Mouse (Mus musculus) B cell, adult 2 months (primary cell): ENCODE measurements around the gene Wnt8b.
A peak's percentile ranks its signal among the peaks of the same experiment; 100 is the strongest.

Experiments
- DNase-seq, 2 experiments: peaks; one replicate each; pipeline ENCODE4 v3.0.0; 2022

The Wnt8b gene

GRCm38 (mm10) chr19:44513054-44513833, 20.0 kb downstream of the Wnt8b start:
- no peak for DNase-seq

- no peak for DNase-seq
These were observed 20.7 kb downstream of the Wnt8b start for GRCm38 (mm10) chr19:44513921-44514482.

- no peak for DNase-seq
These were observed 21.5 kb downstream of the Wnt8b start for GRCm38 (mm10) chr19:44514521-44515451.

DNA sequence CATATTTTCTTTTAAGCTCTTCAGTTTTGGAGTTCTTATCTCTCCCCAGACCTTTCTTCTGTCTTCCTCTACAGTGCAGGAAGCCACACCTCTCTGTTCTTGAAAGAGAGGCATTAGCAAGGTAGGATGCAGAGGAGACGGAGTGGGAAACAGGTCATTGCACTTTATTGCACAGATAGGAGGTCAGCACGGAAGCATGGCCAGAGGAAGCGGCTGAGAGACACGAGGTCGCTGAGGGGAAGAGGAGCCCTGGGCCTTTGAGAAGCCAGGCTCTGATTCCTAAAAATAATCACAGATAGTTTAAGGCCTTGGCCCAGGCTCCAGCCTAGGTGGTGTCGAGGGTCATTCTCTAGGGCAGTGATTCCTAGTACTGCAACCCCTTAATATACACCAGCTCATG, 22.5 kb downstream of the Wnt8b start:
- no peak for DNase-seq

DNA sequence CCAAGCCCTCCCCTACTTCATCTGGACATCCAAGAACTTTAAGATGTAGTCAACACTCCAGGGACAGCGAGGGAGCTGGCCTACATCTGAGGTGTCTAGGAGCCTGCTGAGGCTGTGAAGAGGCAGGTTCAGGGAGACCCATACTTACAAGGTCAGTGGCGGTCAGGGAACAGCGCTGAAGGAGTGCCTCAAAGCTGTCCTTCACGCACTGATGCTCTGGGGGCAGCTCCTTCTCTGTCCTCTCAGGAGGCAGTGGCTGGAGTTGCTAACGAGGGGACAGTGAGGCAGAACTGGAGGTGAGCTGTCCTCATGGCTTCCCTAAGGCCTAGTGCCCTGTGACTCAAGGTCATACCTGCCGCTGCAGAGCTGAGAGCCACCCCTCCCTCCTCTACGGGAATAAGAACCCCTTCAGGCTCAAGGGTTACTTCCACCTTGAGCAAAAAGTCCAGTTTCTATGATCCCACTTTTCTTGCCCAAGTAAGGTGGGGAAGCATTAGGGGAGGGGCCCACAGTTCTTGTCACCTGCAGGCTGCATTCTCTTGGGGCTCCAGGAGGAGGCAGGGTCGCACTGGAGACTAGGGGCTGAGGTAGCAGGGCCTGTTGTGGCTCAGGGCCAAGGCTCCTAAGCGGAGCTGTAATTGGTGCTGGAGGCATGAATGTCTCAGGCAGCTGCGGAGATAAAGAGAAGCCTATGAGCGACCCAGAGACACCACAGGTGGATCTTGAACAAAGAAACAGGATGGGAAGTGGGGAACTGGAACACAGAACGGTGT, 24.9 kb downstream of the Wnt8b start:
- DNase-seq, result no peak

GRCm38 (mm10) chr19:44519152-44519551, 25.9 kb downstream of the Wnt8b start:
- DNase-seq, result no peak

DNA sequence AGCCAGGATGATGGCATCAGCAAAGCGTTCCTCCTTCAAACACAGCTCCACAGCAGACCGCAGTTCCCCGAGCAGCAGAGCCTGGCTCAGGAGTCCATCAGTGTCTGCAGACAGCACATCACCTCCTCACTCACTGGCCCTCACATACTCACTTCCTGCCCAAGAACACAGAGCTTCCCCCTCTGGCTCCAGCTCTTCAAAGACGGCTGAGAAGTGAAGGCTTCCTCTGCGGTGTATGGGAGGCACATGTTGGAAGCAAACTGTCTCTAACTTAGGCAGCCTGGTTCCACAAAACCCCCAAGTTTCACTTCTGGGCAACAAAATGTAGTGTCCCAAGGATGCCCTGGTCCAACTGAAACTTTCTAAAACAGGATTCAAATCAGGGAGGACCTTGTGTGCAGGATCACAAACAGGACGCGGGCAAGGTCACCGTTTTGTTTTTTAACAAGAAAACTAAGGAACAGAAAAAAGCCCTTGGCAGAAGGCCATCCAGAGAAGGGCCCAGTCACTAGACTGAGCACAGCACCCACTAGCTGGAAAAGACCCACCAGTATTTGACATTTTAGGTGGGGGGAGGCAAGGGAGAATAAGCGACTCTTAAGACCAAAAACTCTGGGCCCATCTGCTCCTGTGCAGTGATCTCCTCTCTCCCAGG, 32.4 kb downstream of the Wnt8b start:
- DNase-seq, result no peak

DNA sequence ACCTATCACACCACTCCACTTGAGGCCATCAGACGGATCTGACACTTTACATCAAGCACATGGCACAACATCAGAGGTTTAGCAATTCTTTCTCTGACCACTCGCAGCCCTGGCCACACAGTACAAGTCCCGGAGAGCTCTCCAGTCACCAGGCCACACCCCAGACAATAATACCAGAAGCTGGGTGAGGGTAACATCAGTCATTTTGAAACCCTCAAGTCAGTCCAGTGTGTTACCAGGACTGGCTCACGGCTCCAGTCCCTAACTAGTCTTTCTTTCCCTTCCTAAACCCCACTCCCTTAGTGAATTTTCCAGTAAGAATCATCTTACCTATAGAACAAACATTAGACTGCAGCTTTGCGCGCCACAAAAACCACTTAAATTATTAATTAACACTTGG, 36.7 kb downstream of the Wnt8b start:
- no peak for DNase-seq

- peak in 1 of 2 experiments; percentile 5 for DNase-seq
These were observed 42.1 kb downstream of the Wnt8b start for GRCm38 (mm10) chr19:44535376-44535775.

GRCm38 (mm10) chr19:44537416-44537815, 44.1 kb downstream of the Wnt8b start:
- DNase-seq, result no peak

GRCm38 (mm10) chr19:44542694-44543178, 49.5 kb downstream of the Wnt8b start:
- no peak for DNase-seq

DNA sequence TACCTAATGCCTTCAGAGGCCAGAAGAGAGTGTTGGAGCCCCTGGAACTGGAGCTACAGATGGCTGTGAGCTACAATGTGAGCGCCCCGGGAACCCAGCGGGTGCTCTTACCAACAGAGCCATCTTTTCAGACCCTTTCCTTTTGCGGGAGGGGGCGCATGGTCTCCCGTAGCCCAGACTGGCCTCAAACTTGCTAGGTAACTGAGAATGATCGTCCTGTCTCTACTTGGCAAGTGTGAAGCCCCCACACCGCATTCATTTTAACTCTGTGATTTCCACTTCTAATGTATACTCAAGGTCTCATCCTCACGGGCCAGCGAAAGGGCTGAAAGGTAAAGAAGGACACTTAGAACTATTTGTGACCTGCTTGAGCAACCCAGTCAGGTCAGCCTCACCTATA, 51.1 kb downstream of the Wnt8b start:
- no peak for DNase-seq

DNA sequence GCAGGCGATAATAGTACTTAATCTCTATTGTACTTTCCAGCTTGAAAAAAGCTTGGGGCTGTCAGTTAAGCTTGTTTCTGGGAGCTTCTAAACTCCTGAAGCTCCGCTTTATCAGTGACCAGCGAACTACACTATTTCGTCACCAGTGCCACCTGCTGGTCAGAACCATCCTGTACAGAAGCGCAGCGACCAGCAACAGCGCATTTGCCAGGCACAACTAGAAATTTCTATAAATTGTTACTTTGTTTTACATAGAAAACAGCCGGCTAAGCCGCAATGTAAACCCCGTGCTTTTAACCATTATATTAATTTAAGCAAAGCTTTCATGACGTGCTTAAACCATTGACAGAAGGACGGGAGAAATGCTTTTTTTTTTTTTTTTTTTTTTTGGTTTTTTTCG, 51.5 kb downstream of the Wnt8b start:
- peak; percentile 78 to 81 for DNase-seq

DNA sequence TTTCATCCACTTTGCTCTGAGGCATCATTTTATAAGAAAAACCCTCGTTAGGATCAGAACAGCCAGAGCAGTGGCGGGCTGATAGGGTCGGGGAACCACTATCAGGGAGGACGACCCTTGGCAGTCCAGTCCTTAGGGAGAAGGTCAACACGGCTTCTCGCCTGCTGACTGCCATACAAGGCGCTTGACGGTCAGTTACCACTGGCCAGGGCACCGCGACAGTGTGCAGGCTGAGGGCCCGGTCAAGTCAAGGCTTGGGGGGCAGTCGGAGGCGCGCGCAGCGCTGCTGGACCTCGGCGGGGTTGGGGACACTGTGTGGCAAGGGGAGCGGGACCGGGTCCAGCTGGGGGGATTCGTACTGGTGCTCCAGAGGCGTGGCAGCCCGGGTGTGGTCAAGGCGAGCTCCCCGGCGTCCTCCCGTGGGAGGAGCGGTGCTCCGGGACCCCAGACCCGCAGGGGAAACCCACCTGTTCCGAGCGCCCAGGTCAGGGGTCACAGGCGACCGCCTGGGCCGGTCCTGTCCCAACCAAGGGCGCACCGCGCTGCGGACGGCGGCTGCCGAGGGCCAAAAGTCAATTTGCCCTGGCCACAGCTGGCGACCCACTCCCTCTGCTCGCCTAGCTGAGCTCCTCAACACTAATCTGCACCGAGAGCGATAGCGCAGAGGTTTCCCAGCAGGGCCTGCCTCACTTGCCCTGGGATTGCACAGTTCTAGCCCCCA, 52.2 kb downstream of the Wnt8b start, which contains the start of gene Sec31b:
Gene Sec31b (minus strand): TSS at position 544 of the 721 bp plus-strand sequence.
- DNase-seq, result peak; percentile 16 to 37

- no peak for DNase-seq
These were observed 59.5 kb downstream of the Wnt8b start, which contains the start of gene Gm20538 for GRCm38 (mm10) chr19:44552731-44553130. Gene Gm20538 (minus strand): TSS chr19:44552831.

- DNase-seq, result no peak
These were observed 60.0 kb downstream of the Wnt8b start for GRCm38 (mm10) chr19:44553286-44553685.

- DNase-seq, result peak; percentile 27 to 31
These were observed 61.2 kb downstream of the Wnt8b start for GRCm38 (mm10) chr19:44554490-44554860.

GRCm38 (mm10) chr19:44554861-44555590, 61.8 kb downstream of the Wnt8b start, which contains the start of gene Ndufb8:
Gene Ndufb8 (minus strand): TSS chr19:44555440.
- DNase-seq, result peak; percentile 95

DNA sequence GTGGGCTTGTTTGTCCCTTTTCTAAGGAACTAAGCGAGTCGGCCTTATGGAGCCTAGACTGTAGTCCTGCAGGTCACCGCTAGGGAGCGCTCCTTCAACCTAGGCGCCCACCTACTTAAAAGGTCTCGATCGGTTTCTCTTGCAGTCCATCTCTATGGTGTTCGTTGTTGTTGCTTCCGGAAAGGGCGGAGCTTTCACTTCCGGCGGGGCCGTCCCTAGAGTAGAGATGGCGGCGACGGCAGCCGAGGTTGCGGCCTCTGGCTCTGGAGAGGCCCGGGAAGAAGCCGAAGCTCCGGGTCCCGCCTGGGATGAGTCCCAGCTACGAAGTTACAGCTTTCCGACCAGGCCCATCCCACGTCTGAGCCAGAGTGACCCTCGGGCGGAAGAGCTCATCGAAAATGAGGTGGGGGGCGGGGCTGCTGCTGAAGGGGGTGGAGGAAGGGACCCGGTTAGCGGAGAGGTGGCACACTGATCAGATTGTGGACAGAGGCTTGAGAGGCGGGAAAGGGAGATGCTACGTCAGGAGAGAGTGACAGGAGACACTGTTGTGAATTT, 69.5 kb downstream of the Wnt8b start, which contains the start of gene Hif1an:
Gene Hif1an (plus strand): TSS at position 199 of the 555 bp plus-strand sequence.
- DNase-seq, result peak; percentile 96 to 97
